Mouse (Mus musculus) G1E (cell line): ENCODE measurements at regions not wholly inside any gene's neighbourhood (a gene's known extent, or its start where the extent isn't known, plus 50 kb on each side); places are given as distances from the start of the nearest gene placed in this dataset.

Source experiments
- ATAC-seq: 2 replicates; pipeline ENCODE4 v1.8.0; 2016; ENCODE audit warnings: mild to moderate bottlenecking; ENCODE audit not compliant: insufficient number of reproducible peaks, poor library complexity, low FRiP score, severe bottlenecking; ENCODE audit errors: extremely low read depth
- DNase-seq: peaks from one replicate; pipeline ENCODE4 v3.0.0; 2012; ENCODE audit warnings: low spot score
- H3K27me3 ChIP-seq: 2 replicates; pipeline ENCODE4 v1.6.1; 2012; ENCODE audit warnings: mild to moderate bottlenecking, low read length, inconsistent platforms; ENCODE audit not compliant: insufficient read depth
- H3K36me3 ChIP-seq: replicated peaks from 2 replicates; pipeline ENCODE3; 2012; ENCODE audit warnings: mild to moderate bottlenecking, inconsistent platforms
- H3K4me1 ChIP-seq: 2 replicates; pipeline ENCODE4 v1.6.1; 2012; ENCODE audit warnings: low read depth, low read length, inconsistent platforms, mixed read lengths; ENCODE audit not compliant: insufficient read depth
- H3K4me3 ChIP-seq: 2 replicates; pipeline ENCODE4 v1.5.1; 2012; ENCODE audit warnings: low read depth, mild to moderate bottlenecking, inconsistent platforms, low read length, moderate library complexity, mixed read lengths
- H3K9me3 ChIP-seq: replicated peaks from 2 replicates; pipeline ENCODE4 v1.6.1; 2012; ENCODE audit warnings: inconsistent platforms
- CTCF ChIP-seq: IDR thresholded peaks from 2 replicates; pipeline ENCODE4 v1.5.1; 2012; ENCODE audit warnings: low read depth, low read length, inconsistent platforms, mixed read lengths
- GATA1 ChIP-seq: IDR thresholded peaks from 2 replicates; pipeline ENCODE4 v1.6.1; 2012; ENCODE audit warnings: borderline replicate concordance, low read length, inconsistent platforms, mixed read lengths
- GATA2 ChIP-seq: IDR thresholded peaks from 2 replicates; pipeline ENCODE4 v1.6.1; 2012; ENCODE audit warnings: low read depth, low read length, inconsistent platforms, borderline replicate concordance
- POLR2AphosphoS5 ChIP-seq: IDR thresholded peaks from 2 replicates; pipeline ENCODE4 v1.6.1; 2012; ENCODE audit warnings: low read depth, low read length, inconsistent platforms; ENCODE audit not compliant: insufficient replicate concordance
- TAL1 ChIP-seq: conservative IDR thresholded peaks from 2 replicates; pipeline ENCODE4 v1.6.1; 2012; ENCODE audit warnings: low read depth, low read length, inconsistent platforms, mixed read lengths

- no peaks in the 10 kb centered on the region for H3K4me1 ChIP-seq
- no peaks in the 10 kb centered on the region; the same call in 1 of the 2 replicates for H3K27me3 ChIP-seq
- no peak for DNase-seq
- no peaks in the 10 kb centered on the region for H3K9me3 ChIP-seq
- H3K36me3 ChIP-seq: no peaks in the 10 kb centered on the region
- H3K4me3 ChIP-seq: no peak overlapping the region
- no peak for ATAC-seq
- TF ChIP-seq CTCF (no peak), GATA2 (no peak), TAL1 (no peak), GATA1 (no peak), POLR2AphosphoS5 (no peak)
Observed at GRCm38 (mm10) chr14:60539040-60539439, 94.8 kb upstream of the Spata13 start.

DNA sequence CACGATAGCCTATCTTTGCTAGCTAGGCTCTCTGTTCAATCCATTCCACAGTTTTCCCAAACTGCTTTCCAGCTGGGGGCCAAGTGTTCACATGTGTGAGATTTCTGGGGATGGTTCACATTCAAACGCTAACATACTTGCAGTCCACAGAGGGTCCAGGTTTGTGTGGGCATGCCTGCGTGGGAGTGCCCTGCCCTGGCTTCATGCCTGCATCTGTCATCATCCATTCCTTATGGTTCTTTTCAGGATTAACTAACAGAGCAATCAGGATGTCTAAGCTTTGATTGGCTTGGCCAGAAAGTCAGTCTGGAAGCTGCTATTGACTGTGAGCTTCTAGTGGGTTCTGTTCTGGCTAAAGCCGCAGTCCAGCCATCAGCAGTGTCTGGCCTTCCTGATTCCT, 93.7 kb upstream of the Spata13 start:
- H3K27me3 ChIP-seq: no peaks in the 10 kb centered on the region; the same call in 1 of the 2 replicates
- TF ChIP-seq POLR2AphosphoS5 (no peak), GATA2 (no peak), TAL1 (no peak), CTCF (no peak), GATA1 (no peak)
- no peak for ATAC-seq
- DNase-seq: no peak
- H3K4me1 ChIP-seq: no peaks in the 10 kb centered on the region
- no peaks in the 10 kb centered on the region for H3K9me3 ChIP-seq
- H3K4me3 ChIP-seq: no peak overlapping the region
- H3K36me3 ChIP-seq: no peaks in the 10 kb centered on the region

DNA sequence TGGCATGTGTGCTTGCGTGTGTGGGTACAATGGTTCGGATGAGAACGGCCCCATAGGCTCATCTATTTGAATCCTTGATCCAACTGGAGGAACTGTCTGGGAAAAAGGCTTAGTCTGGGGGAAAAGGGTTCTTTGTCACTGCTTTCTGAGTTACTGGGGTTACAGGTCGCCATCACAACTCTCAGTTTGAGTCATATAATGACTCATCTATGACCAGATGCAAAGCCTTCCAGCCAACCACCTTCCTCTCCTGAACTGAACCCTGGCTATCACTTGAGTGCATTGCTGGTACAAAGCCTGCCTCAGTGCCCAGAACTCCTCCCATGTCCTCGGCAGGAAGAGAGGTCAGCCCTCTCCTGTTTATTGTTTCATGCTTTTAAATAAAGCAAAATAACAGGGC, 92.2 kb upstream of the Spata13 start:
- Histone ChIP-seq H3K36me3 (no peaks in the 10 kb centered on the region), H3K4me1 (no peaks in the 10 kb centered on the region), H3K9me3 (no peaks in the 10 kb centered on the region), H3K27me3 (no peaks in the 10 kb centered on the region; the same call in 1 of the 2 replicates), H3K4me3 (no peak overlapping the region)
- ATAC-seq: no peak
- no peak for TF ChIP-seq CTCF
- no peak for TF ChIP-seq GATA1
- no peak for TF ChIP-seq POLR2AphosphoS5
- no peak for TF ChIP-seq GATA2
- TF ChIP-seq TAL1: no peak
- DNase-seq: no peak

GRCm38 (mm10) chr14:60544767-60545166, 89.0 kb upstream of the Spata13 start:
- Histone ChIP-seq H3K9me3 (no peaks in the 10 kb centered on the region), H3K4me3 (no peak overlapping the region), H3K4me1 (no peaks in the 10 kb centered on the region), H3K27me3 (no peaks in the 10 kb centered on the region; the same call in 1 of the 2 replicates), H3K36me3 (no peaks in the 10 kb centered on the region)
- no peak for TF ChIP-seq CTCF
- no peak for TF ChIP-seq TAL1
- no peak for TF ChIP-seq POLR2AphosphoS5
- TF ChIP-seq GATA2: no peak
- TF ChIP-seq GATA1: no peak
- ATAC-seq (no peak), DNase-seq (no peak)

GRCm38 (mm10) chr14:60554222-60554740, 79.5 kb upstream of the Spata13 start:
- Histone ChIP-seq H3K4me1 (no peaks in the 10 kb centered on the region), H3K27me3 (peaks cover 5% of the 10 kb centered on the region; the same call in 1 of the 2 replicates), H3K36me3 (no peaks in the 10 kb centered on the region), H3K4me3 (no peak overlapping the region), H3K9me3 (no peaks in the 10 kb centered on the region)
- ATAC-seq (no peak), DNase-seq (no peak)
- no peak for TF ChIP-seq CTCF
- TF ChIP-seq POLR2AphosphoS5: no peak
- TF ChIP-seq GATA2: no peak
- TF ChIP-seq GATA1: no peak
- TF ChIP-seq TAL1: no peak

GRCm38 (mm10) chr14:60556541-60556940, 77.3 kb upstream of the Spata13 start:
- H3K36me3 ChIP-seq: no peaks in the 10 kb centered on the region
- no peak for TF ChIP-seq POLR2AphosphoS5
- TF ChIP-seq GATA2: no peak
- no peak for TF ChIP-seq CTCF
- TF ChIP-seq TAL1: no peak
- TF ChIP-seq GATA1: no peak
- ATAC-seq (no peak), DNase-seq (no peak)
- H3K9me3 ChIP-seq: no peaks in the 10 kb centered on the region
- H3K4me3 ChIP-seq: no peak overlapping the region
- no peaks in the 10 kb centered on the region for H3K4me1 ChIP-seq
- H3K27me3 ChIP-seq: 0 out of 2 replicates have a peak, but pooled peaks cover 3% of the 10 kb centered on the region

- TF ChIP-seq GATA2 (no peak), TAL1 (no peak), CTCF (no peak), POLR2AphosphoS5 (no peak), GATA1 (no peak)
- Histone ChIP-seq H3K36me3 (no peaks in the 10 kb centered on the region), H3K27me3 (0 out of 2 replicates have a peak, but pooled peaks cover 3% of the 10 kb centered on the region), H3K4me3 (no peak overlapping the region), H3K4me1 (no peaks in the 10 kb centered on the region), H3K9me3 (no peaks in the 10 kb centered on the region)
- no peak for DNase-seq
- ATAC-seq: no peak
Observed at GRCm38 (mm10) chr14:60557020-60557419, 76.8 kb upstream of the Spata13 start.
